ENCODE assay signal across 11 mouse cellular contexts in genomic region chr5:118614571-118614981, GRCm38 (mm10). TPM values are rescaled to one million over a fixed set of nuclear protein-coding genes. Genes with fewer than 3 reads are reported as not detected.
DNase-seq lines count a peak whose midpoint lies in the region; ATAC-seq and TF ChIP-seq lines count a peak whose summit lies in the region.
"Had no signal": no experiment of that assay in that cellular context is flagged by ENCODE, and none has a peak within 500 bp of the region (broad histone marks: within the 10 kb centered on the region; RNA-seq: fewer than 3 reads in every experiment).

No protein-coding gene starts in this region.

- H3K9me3 ChIP-seq in limb, embryonic 15.5 days = no peaks in the 10 kb centered on the region
- no peaks in the 10 kb centered on the region for H3K9me3 ChIP-seq in limb, embryonic 10.5 days (replicated peaks)
- H3K9me3 ChIP-seq in MEL (replicated peaks; ENCODE audit: insufficient read depth, low read length) = no peaks in the 10 kb centered on the region
- H3K9me3 ChIP-seq: neural tube, embryonic 12.5 days had no signal

- TF ChIP-seq EP300 in MEL (IDR thresholded peaks at IDR 0.05; ENCODE audit: low read depth in 1 of 2, low read length in 2 of 2) = peak in 1 of 2 experiments; percentile 13; a peak in 3 of 4 replicates

- no peak for TF ChIP-seq RAD21 in MEL (IDR thresholded peaks at IDR 0.05; ENCODE audit: low read depth, low read length)

- peaks cover 42% of the 10 kb centered on the region for H3K4me1 ChIP-seq in limb, embryonic 15.5 days
- peaks cover 62% of the 10 kb centered on the region for H3K4me1 ChIP-seq in limb, embryonic 10.5 days
- H3K4me1 ChIP-seq in MEL (ENCODE audit: control insufficient read depth in 1 of 2, insufficient read depth in 2 of 2, low read length in 2 of 2) = peaks cover 9 to 31% of the 10 kb centered on the region in 2 experiments

- ATAC-seq in limb, embryonic 15.5 days (ENCODE audit: insufficient number of reproducible peaks, low FRiP score, low TSS enrichment, low read depth) = no peak
- peak; percentile 45 for ATAC-seq in megakaryocyte progenitor cell, adult 5-6 weeks (replicated peaks; ENCODE audit: poor library complexity)

- H3K9ac ChIP-seq in limb, embryonic 15.5 days = no peak overlapping the region
- peak overlapping the region; percentile 21 for H3K9ac ChIP-seq in MEL (ENCODE audit: control insufficient read depth, low read depth, low read length, poor library complexity, severe bottlenecking)
- H3K9ac ChIP-seq: neural tube, embryonic 12.5 days had no signal

- WGBS in limb, embryonic 15.5 days = 25% methylated on average over 2 of the region's 2 CpGs
- WGBS in limb, embryonic 10.5 days = 18% methylated on average over 2 of the region's 2 CpGs

- H3K4me3 ChIP-seq in limb, embryonic 15.5 days = no peak overlapping the region
- no peak overlapping the region for H3K4me3 ChIP-seq in limb, embryonic 10.5 days
- peak overlapping the region in 1 of 2 experiments; percentile 10; a peak in 1 of 4 replicates for H3K4me3 ChIP-seq in MEL (ENCODE audit: control insufficient read depth in 1 of 2, insufficient read depth in 1 of 2, low read depth in 2 of 2, low read length in 2 of 2)
- H3K4me3 ChIP-seq: layer of hippocampus, adult 2 months; neural tube, embryonic 12.5 days had no signal

- no peak for TF ChIP-seq CTCF in MEL (IDR thresholded peaks at IDR 0.05 in 2 of 3, conservative IDR thresholded peaks at IDR 0.05 in 1 of 3; ENCODE audit: control insufficient read depth in 1 of 3, insufficient read depth in 1 of 3, low read depth in 2 of 3, low read length in 3 of 3, poor library complexity in 1 of 3, severe bottlenecking in 1 of 3)

- peaks cover 23% of the 10 kb centered on the region for H3K79me2 ChIP-seq in MEL (ENCODE audit: control insufficient read depth, insufficient read depth, low read length, poor library complexity)

- no peak for DNase-seq in limb, embryonic 10.5 days (ENCODE audit: low spot score)
- peak; percentile 47 for DNase-seq in CD4-positive, CD25-positive, alpha-beta regulatory T cell, adult 2 months (ENCODE audit: low read depth, low spot score)
- peak; percentile 85 for DNase-seq in MEL (ENCODE audit: low read depth, low spot score)
- DNase-seq in adrenal gland, postnatal 14 days = no peak
- DNase-seq in left cerebral cortex, adult 8-10 months (ENCODE audit: low spot score in 2 of 2) = no peak
- DNase-seq: gastrocnemius, postnatal 10 days; right cerebral cortex, postnatal 25 days had no signal

- no peak overlapping the region for H3K4me2 ChIP-seq in limb, embryonic 15.5 days
- H3K4me2 ChIP-seq: neural tube, embryonic 12.5 days had no signal

- H3K27ac ChIP-seq in limb, embryonic 15.5 days = peak overlapping the region; percentile 11; the same call in 1 of the 2 replicates
- no peak overlapping the region for H3K27ac ChIP-seq in limb, embryonic 10.5 days
- peak overlapping the region; percentile 75 for H3K27ac ChIP-seq in MEL (ENCODE audit: control insufficient read depth, low read depth, low read length)
- H3K27ac ChIP-seq: neural tube, embryonic 12.5 days had no signal

- TF ChIP-seq POLR2A in MEL (IDR thresholded peaks at IDR 0.05; ENCODE audit: control insufficient read depth in 1 of 2, insufficient read depth in 1 of 2, low read depth in 1 of 2, low read length in 2 of 2, poor library complexity in 1 of 2) = no peak

- no peaks in the 10 kb centered on the region for H3K27me3 ChIP-seq in limb, embryonic 15.5 days
- H3K27me3 ChIP-seq in limb, embryonic 10.5 days (ENCODE audit: low read depth, poor library complexity, severe bottlenecking) = no peaks in the 10 kb centered on the region
- no peaks in the 10 kb centered on the region for H3K27me3 ChIP-seq in MEL (ENCODE audit: control insufficient read depth in 1 of 2, insufficient read depth in 2 of 2, low read length in 2 of 2)
- H3K27me3 ChIP-seq: neural tube, embryonic 12.5 days had no signal

- H3K36me3 ChIP-seq in limb, embryonic 15.5 days = no peaks in the 10 kb centered on the region
- H3K36me3 ChIP-seq in limb, embryonic 10.5 days = no peaks in the 10 kb centered on the region
- H3K36me3 ChIP-seq in MEL (ENCODE audit: control insufficient read depth in 1 of 2, insufficient read depth in 2 of 2, low read length in 2 of 2) = peaks cover 0 to 31% of the 10 kb centered on the region in 2 experiments; a peak in 2 of 4 replicates
- H3K36me3 ChIP-seq: neural tube, embryonic 12.5 days had no signal

TF ChIP-seq in MEL, 35 proteins besides CTCF, POLR2A, EP300 and RAD21:
- TF ChIP-seq ETS1 (IDR thresholded peaks at IDR 0.05; ENCODE audit: low read depth, low read length) = 0 out of 2 replicates have a peak, but pooled peaks have one; percentile 48
- no peak for TF ChIP-seq TAL1 (IDR thresholded peaks at IDR 0.05; ENCODE audit: low read length)
- TF ChIP-seq RCOR1 (IDR thresholded peaks at IDR 0.05; ENCODE audit: low read depth, low read length) = peak; percentile 51; the same call in 1 of the 2 replicates
- 0 out of 2 replicates have a peak, but pooled peaks have one; percentile 71 for TF ChIP-seq CHD1 (IDR thresholded peaks at IDR 0.05; ENCODE audit: low read depth, low read length)
- no peak for TF ChIP-seq MEF2A (IDR thresholded peaks at IDR 0.05; ENCODE audit: extremely low read depth, insufficient replicate concordance, low read depth, low read length, poor library complexity, severe bottlenecking)
- TF ChIP-seq NRF1 (IDR thresholded peaks at IDR 0.05; ENCODE audit: insufficient read depth, low read depth, low read length, poor library complexity, severe bottlenecking) = no peak
- no peak for TF ChIP-seq UBTF (IDR thresholded peaks at IDR 0.05; ENCODE audit: borderline replicate concordance, insufficient read depth, low read depth, low read length)
- no peak for TF ChIP-seq MYC (IDR thresholded peaks at IDR 0.05; ENCODE audit: low read depth, low read length)
- TF ChIP-seq KAT2A (conservative IDR thresholded peaks at IDR 0.05; ENCODE audit: low read depth, low read length) = no peak
- TF ChIP-seq ZNF384 (IDR thresholded peaks at IDR 0.05; ENCODE audit: low read depth, low read length) = peak; percentile 89
- no peak for TF ChIP-seq MAFK (IDR thresholded peaks at IDR 0.05; ENCODE audit: borderline replicate concordance, low read depth, low read length)
- peak; percentile 30; the same call in 1 of the 2 replicates for TF ChIP-seq HCFC1 (IDR thresholded peaks at IDR 0.05; ENCODE audit: low read depth, low read length)
- TF ChIP-seq POLR2AphosphoS2 (IDR thresholded peaks at IDR 0.05; ENCODE audit: low read length) = no peak
- TF ChIP-seq ZMIZ1 (IDR thresholded peaks at IDR 0.05; ENCODE audit: low read depth, low read length) = no peak
- no peak for TF ChIP-seq E2F4 (IDR thresholded peaks at IDR 0.05; ENCODE audit: borderline replicate concordance, low read depth, low read length)
- TF ChIP-seq ELF1 (IDR thresholded peaks at IDR 0.05; ENCODE audit: low read depth, low read length) = peak; percentile 78
- 0 out of 2 replicates have a peak, but pooled peaks have one; percentile 12 for TF ChIP-seq TCF12 (IDR thresholded peaks at IDR 0.05; ENCODE audit: low read depth, low read length)
- TF ChIP-seq CHD2 (IDR thresholded peaks at IDR 0.05; ENCODE audit: low read length) = no peak
- TF ChIP-seq GABPA (IDR thresholded peaks at IDR 0.05; ENCODE audit: low read depth, low read length) = no peak
- TF ChIP-seq MAZ (IDR thresholded peaks at IDR 0.05; ENCODE audit: low read depth, low read length) = no peak
- no peak for TF ChIP-seq POLR2AphosphoS5 (IDR thresholded peaks at IDR 0.05; ENCODE audit: borderline replicate concordance, low read depth, low read length)
- peak; percentile 55 for TF ChIP-seq SIN3A (IDR thresholded peaks at IDR 0.05; ENCODE audit: low read length)
- TF ChIP-seq JUND (IDR thresholded peaks at IDR 0.05; ENCODE audit: low read depth, low read length) = no peak
- TF ChIP-seq TBP (IDR thresholded peaks at IDR 0.05; ENCODE audit: low read depth, low read length) = peak; percentile 67; the same call in 1 of the 2 replicates
- TF ChIP-seq SMC3 (IDR thresholded peaks at IDR 0.05; ENCODE audit: low read depth, low read length) = no peak
- no peak; the same call in 1 of the 2 replicates for TF ChIP-seq MXI1 (IDR thresholded peaks at IDR 0.05; ENCODE audit: low read depth, low read length)
TF ChIP-seq in MEL: peak in this region for 9.

RNA-seq across cellular contexts. Expression of gene Med13l, which starts 54.1 kb away (rescaled TPM):
- 14.3 and 16.5 TPM in 2 replicates for polyA plus RNA-seq in limb, embryonic 15.5 days (2015; fragmentation: Nextera tagmentation; extraction: Ambion mirVana)
- 11.1 and 13.9 TPM in 2 replicates for polyA plus RNA-seq in limb, embryonic 10.5 days (2016; fragmentation: Nextera tagmentation; extraction: Ambion mirVana)
- total RNA-seq in MEL (2012; rRNA removed) = 13.4 and 13.8 TPM in 2 replicates
- 10 to 100 TPM in 1 of 2 experiments, not detected in 1; 16.1 TPM for polyA plus RNA-seq in MEL (2012; ENCODE audit: insufficient read depth in 1 of 2, insufficient read length in 2 of 2, low read depth in 1 of 2, low replicate concordance in 2 of 2, missing spikeins in 1 of 2)
- 27.3 and 32.4 TPM in 2 replicates for total RNA-seq in megakaryocyte progenitor cell, adult 5-6 weeks (2015)
- 24.0 and 26.3 TPM in 2 replicates for total RNA-seq in megakaryocyte progenitor cell, adult 5-6 weeks (2017)
- total RNA-seq in adrenal gland, postnatal 14 days (2021) = 36.2 and 45.3 TPM in 2 replicates
- total RNA-seq in left cerebral cortex, adult 8-10 months (2022) = 100 to 1,000 TPM in 2 of 4 experiments, 10 to 100 TPM in 2; 91.8 to 110 (median 101) TPM

Comparison
In these comparisons a context has a peak if more than half of its experiments do, and no peak if none do; other contexts are left out.
1. DNase-seq: peak in CD4-positive, CD25-positive, alpha-beta regulatory T cell, adult 2 months (single experiment) and MEL (single experiment); none in limb, embryonic 10.5 days (single experiment), adrenal gland, postnatal 14 days (single experiment) and left cerebral cortex, adult 8-10 months (0 of 2).